Mouse (Mus musculus): ENCODE measurements around the gene Kdm6a. TPM values are rescaled to one million over a fixed set of nuclear protein-coding genes. Genes with fewer than 3 reads are reported as not detected.

Gene Kdm6a
- polyA plus RNA-seq, 1 experiment from 2014 or later = 32.2 TPM

GRCm38 (mm10) chrX:18258238-18258809 lies 95.9 kb downstream of the Kdm6a start:
- peaks cover 5% of the 10 kb centered on the region; the same call in 1 of the 2 replicates for H3K36me3 ChIP-seq (ENCODE audit: control insufficient read depth, insufficient read depth, low read length)
- no peaks in the 10 kb centered on the region for H3K4me1 ChIP-seq (ENCODE audit: control insufficient read depth, insufficient read depth, low read length)
- no peak overlapping the region for H3K4me2 ChIP-seq (ENCODE audit: low read depth, low read length)
- no peak overlapping the region for H3K27ac ChIP-seq (ENCODE audit: low read depth, low read length)
- no peak overlapping the region for H3K9ac ChIP-seq (replicated peaks; ENCODE audit: low read depth, low read length)
- no peaks in the 10 kb centered on the region for H3K9me3 ChIP-seq (ENCODE audit: control insufficient read depth, low read length)
- ATAC-seq (ENCODE audit: low read depth) = peak; percentile 14; the same call in 1 of the 2 replicates
- no peaks in the 10 kb centered on the region for H3K27me3 ChIP-seq (ENCODE audit: control insufficient read depth, insufficient read depth, low read length)
- 86% methylated on average over 8 of the region's 8 CpGs for WGBS
- H3K4me3 ChIP-seq (ENCODE audit: low read depth, low read length) = no peak overlapping the region

- no peak overlapping the region for H3K27ac ChIP-seq (ENCODE audit: low read depth, low read length)
- ATAC-seq (ENCODE audit: low read depth) = no peak
- H3K9ac ChIP-seq (replicated peaks; ENCODE audit: low read depth, low read length) = no peak overlapping the region
- no peaks in the 10 kb centered on the region for H3K9me3 ChIP-seq (ENCODE audit: control insufficient read depth, low read length)
- H3K4me1 ChIP-seq (ENCODE audit: control insufficient read depth, insufficient read depth, low read length) = no peaks in the 10 kb centered on the region
- no peaks in the 10 kb centered on the region for H3K27me3 ChIP-seq (ENCODE audit: control insufficient read depth, insufficient read depth, low read length)
- H3K4me3 ChIP-seq (ENCODE audit: low read depth, low read length) = no peak overlapping the region
- 85% methylated on average over 5 of the region's 5 CpGs for WGBS
- no peaks in the 10 kb centered on the region for H3K36me3 ChIP-seq (ENCODE audit: control insufficient read depth, insufficient read depth, low read length)
- no peak overlapping the region for H3K4me2 ChIP-seq (ENCODE audit: low read depth, low read length)
Observed at GRCm38 (mm10) chrX:18278561-18278960, 116.2 kb downstream of the Kdm6a start.

GRCm38 (mm10) chrX:18280134-18280533 lies 117.8 kb downstream of the Kdm6a start:
- ATAC-seq (ENCODE audit: low read depth) = no peak
- no peak overlapping the region for H3K4me3 ChIP-seq (ENCODE audit: low read depth, low read length)

More at GRCm38 (mm10) chrX:18280134-18280533, 117.8 kb downstream of the Kdm6a start:
- no peak overlapping the region for H3K4me2 ChIP-seq (ENCODE audit: low read depth, low read length)
- no peaks in the 10 kb centered on the region for H3K4me1 ChIP-seq (ENCODE audit: control insufficient read depth, insufficient read depth, low read length)
- H3K27me3 ChIP-seq (ENCODE audit: control insufficient read depth, insufficient read depth, low read length) = no peaks in the 10 kb centered on the region
- H3K9me3 ChIP-seq (ENCODE audit: control insufficient read depth, low read length) = no peaks in the 10 kb centered on the region
- no peak overlapping the region for H3K27ac ChIP-seq (ENCODE audit: low read depth, low read length)
- H3K36me3 ChIP-seq (ENCODE audit: control insufficient read depth, insufficient read depth, low read length) = no peaks in the 10 kb centered on the region
- no peak overlapping the region for H3K9ac ChIP-seq (replicated peaks; ENCODE audit: low read depth, low read length)

Other genes with a start within 250 kb of the Kdm6a start
- not detected in 2 replicates for gene Dusp21, start 16.7 kb upstream of the Kdm6a start, polyA plus RNA-seq (2014; fragmentation: Nextera tagmentation; extraction: Ambion mirVana)